Comparison of ENCODE assay signal across 16 mouse cellular contexts in the genomic region with DNA sequence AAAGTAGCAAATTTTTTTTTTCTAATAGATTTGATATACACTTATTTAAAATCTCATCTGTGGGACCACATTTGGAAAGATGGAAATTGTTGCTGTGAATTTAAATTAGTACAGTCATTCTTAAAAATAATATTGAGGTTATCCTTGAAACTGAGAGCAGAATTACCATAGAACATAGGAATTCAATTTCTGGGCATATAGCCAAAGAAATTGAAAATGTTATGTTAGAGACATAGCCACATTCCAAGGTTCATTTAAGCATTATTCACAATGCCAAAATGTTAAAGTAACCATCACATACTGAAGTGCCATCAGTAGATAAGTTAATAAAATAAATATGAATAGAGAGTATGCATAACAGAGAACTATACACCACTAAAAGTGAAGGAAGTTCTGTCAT.
"Had no signal": no experiment of that assay in that cellular context is flagged by ENCODE, and none has a peak within 500 bp of the region (broad histone marks: within the 10 kb centered on the region; RNA-seq: fewer than 3 reads in every experiment).

No protein-coding gene starts in this region.

- H3K4me3 ChIP-seq: limb, embryonic 12.5 days; liver, embryonic 12.5 days; liver, embryonic 15.5 days; midbrain, embryonic 13.5 days had no signal

- H3K4me2 ChIP-seq: limb, embryonic 12.5 days; liver, embryonic 12.5 days; liver, embryonic 15.5 days; midbrain, embryonic 13.5 days had no signal

- H3K27ac ChIP-seq: limb, embryonic 12.5 days; liver, embryonic 12.5 days; liver, embryonic 15.5 days; macrophage; midbrain, embryonic 13.5 days had no signal

- DNase-seq: kidney, adult 18-20 months; kidney, adult 9 months; kidney, postnatal 14 days; kidney, postnatal 4 days; layer of hippocampus, adult 9-11 months; liver; lung, adult 18-20 months; thymus, adult 18-20 months; thymus, postnatal 36 days had no signal

- ATAC-seq: liver, embryonic 12.5 days; lung, postnatal 0 days; midbrain, embryonic 13.5 days; midbrain, embryonic 16.5 days had no signal

- H3K9ac ChIP-seq: limb, embryonic 12.5 days; liver, embryonic 12.5 days; liver, embryonic 15.5 days; midbrain, embryonic 13.5 days had no signal

- H3K36me3 ChIP-seq: limb, embryonic 12.5 days; liver, embryonic 12.5 days; liver, embryonic 15.5 days; midbrain, embryonic 13.5 days had no signal

- H3K27me3 ChIP-seq: limb, embryonic 12.5 days; liver, embryonic 12.5 days; liver, embryonic 15.5 days; midbrain, embryonic 13.5 days had no signal

- H3K9me3 ChIP-seq: limb, embryonic 12.5 days; liver, embryonic 12.5 days; liver, embryonic 15.5 days; midbrain, embryonic 13.5 days had no signal

- H3K4me1 ChIP-seq: limb, embryonic 12.5 days; liver, embryonic 12.5 days; liver, embryonic 15.5 days; midbrain, embryonic 13.5 days had no signal
